Mouse (Mus musculus): ENCODE results near the gene 4930415L06Rik.

Gene 4930415L06Rik

DNA sequence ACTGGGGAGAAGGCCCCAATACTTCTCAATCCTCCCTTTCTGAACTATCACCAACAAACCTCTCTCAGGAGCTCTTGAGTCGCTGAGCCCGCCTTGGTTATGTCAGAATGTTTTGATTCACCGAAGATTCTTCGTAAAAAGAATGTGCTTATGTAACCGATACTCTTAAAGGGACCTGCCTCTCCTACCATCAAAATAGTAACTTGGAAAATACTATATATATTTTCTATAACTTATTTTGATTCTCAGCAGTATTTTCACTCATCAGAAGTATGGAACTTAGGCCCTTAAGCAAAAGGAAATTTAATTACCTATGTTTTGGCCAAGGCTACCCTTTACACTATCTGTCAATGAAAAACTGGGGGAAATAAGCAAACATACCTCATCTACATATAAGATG is at the start of gene 4930415L06Rik:
TSS of gene 4930415L06Rik (minus strand) at position 101 of the 400 bp plus-strand sequence.
- no peak for DNase-seq (ENCODE audit: low spot score in 2 of 2)

DNA sequence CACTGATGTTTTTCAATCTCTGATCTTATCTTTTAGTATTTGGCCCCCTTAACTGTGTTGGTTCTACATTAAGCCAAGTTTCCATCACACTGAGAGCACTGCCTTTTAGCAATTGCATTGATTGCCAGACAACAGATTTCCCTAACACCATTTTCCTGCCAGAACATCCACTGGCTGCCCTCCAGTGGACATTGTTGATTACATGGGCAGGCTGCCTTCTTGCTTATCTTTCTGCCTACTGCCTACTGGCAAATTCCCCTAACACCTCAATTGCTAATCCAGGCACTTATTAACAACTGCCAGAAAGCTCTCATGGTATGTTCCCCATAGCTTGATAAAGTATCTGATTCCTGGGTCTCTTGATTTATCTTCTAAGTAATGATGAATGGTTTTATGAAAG is 46.0 kb upstream of the 4930415L06Rik start:
- DNase-seq (ENCODE audit: low spot score in 2 of 2), result no peak

- DNase-seq (ENCODE audit: low spot score in 2 of 2), result no peak
These were observed 27.8 kb downstream of the 4930415L06Rik start for GRCm38 (mm10) chrX:89904871-89905270.
